Mouse (Mus musculus): Measurements from ENCODE around the gene Carmil1.

- TF ChIP-seq CTCF (IDR thresholded peaks at IDR 0.05; ENCODE audit: low read depth, low read length) (no peak), EP300 (IDR thresholded peaks at IDR 0.05; ENCODE audit: insufficient read depth, low read depth, low read length) (no peak)
These were observed 93.6 kb downstream of the Carmil1 start for GRCm38 (mm10) chr13:24187026-24187425.

Measured in ES-Bruce4 (cell line).